Mouse (Mus musculus): ENCODE measurements around the gene Olfr202. TPM values are rescaled to one million over a fixed set of nuclear protein-coding genes. Genes with fewer than 3 reads are reported as not detected.
"Not testable (repeated sequence)": the region's sequence is repeated elsewhere in the genome, so short reads cannot be mapped to it uniquely, and the experiment has no call there.

Olfr202 gene
- total RNA-seq (2018; cell fraction: chromatin; rRNA removed) = not detected
- not detected for total RNA-seq (2018; cell fraction: cytosol; rRNA removed)
- total RNA-seq (2018; cell fraction: nucleus; rRNA removed) = not detected
- polyA plus RNA-seq (2018) = not detected in 3 replicates

GRCm38 (mm10) chr16:59286693-59287092 is at the start of gene Olfr202:
TSS of gene Olfr202 (minus strand) at chr16:59286793.
- whole genome bisulfite sequencing (ENCODE audit: missing documents) = 80% methylated on average over 1 of the region's 1 CpGs
- no peak within 1 kb of the TSS for H3K27ac ChIP-seq
- H3K36me3 ChIP-seq (ENCODE audit: inconsistent target) = no peaks in the 10 kb centered on the region
- H3K79me2 ChIP-seq (ENCODE audit: inconsistent target) = no peaks in the 10 kb centered on the region
- no peak within 1 kb of the TSS for H3K4me3 ChIP-seq (ENCODE audit: inconsistent target)

DNA sequence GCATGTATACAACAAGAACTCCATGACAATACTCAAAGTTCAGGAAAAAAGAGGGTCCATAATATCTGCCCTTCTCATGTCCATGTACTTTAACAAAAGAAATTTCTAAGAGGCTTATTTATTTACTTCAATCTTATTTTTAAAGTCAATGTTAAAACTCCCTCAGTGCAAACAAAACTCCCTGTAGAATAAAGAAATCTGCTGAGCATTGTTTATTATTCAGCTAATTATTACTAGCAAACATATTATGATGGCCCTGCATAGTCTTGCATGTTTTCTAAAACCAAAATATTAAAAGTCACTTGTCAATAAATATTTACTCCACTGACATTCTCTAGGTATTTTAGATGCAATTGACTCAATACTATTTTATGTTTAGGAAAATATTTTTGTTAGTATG is 44.4 kb upstream of the Olfr202 start, which contains the start of gene Olfr205:
Olfr205 (minus strand) TSS at position 101 of the 400 bp plus-strand sequence.
- no peak within 1 kb of the TSS for H3K27ac ChIP-seq
- H3K79me2 ChIP-seq (ENCODE audit: inconsistent target) = no peaks in the 10 kb centered on the region
- no peaks in the 10 kb centered on the region for H3K36me3 ChIP-seq (ENCODE audit: inconsistent target)
- H3K4me3 ChIP-seq (ENCODE audit: inconsistent target) = no peak within 1 kb of the TSS

DNA sequence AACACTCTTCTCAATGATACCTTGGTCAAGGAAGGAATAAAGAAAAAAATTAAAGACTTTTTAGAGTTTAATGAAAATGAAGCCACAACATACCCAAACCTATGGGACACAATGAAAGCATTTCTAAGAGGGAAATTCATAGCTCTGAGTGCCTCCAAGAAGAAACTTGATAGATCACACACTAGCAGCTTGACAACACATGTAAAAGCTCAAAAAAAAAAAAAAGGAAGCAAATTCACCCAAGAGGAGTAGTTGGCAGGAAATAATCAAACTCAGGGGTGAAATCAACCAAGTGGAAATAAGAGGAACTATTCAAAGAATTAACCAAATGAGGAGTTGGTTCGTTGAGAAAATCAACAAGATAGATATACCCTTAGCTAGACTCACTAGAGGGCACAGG is 36.7 kb upstream of the Olfr202 start:
- not testable (repeated sequence) for H3K4me3 ChIP-seq (ENCODE audit: inconsistent target); H3K27ac ChIP-seq; H3K79me2 ChIP-seq (ENCODE audit: inconsistent target); H3K36me3 ChIP-seq (ENCODE audit: inconsistent target)
- WGBS (ENCODE audit: missing documents) = 60% methylated on average over 1 of the region's 1 CpGs

GRCm38 (mm10) chr16:59318148-59318547 is 31.6 kb upstream of the Olfr202 start, which contains the start of gene Olfr204:
TSS of gene Olfr204 (minus strand) at chr16:59318248.
- Histone ChIP-seq H3K79me2 (ENCODE audit: inconsistent target) (no peaks in the 10 kb centered on the region), H3K4me3 (ENCODE audit: inconsistent target) (no peak within 1 kb of the TSS)

GRCm38 (mm10) chr16:59298581-59298980 is 12.0 kb upstream of the Olfr202 start, which contains the start of gene Olfr203:
TSS of gene Olfr203 (plus strand) at chr16:59298881.
- H3K27ac ChIP-seq = no peak within 1 kb of the TSS
- 77% methylated on average over 2 of the region's 2 CpGs for WGBS (ENCODE audit: missing documents)
- no peak within 1 kb of the TSS for H3K4me3 ChIP-seq (ENCODE audit: inconsistent target)
- H3K36me3 ChIP-seq (ENCODE audit: inconsistent target) = no peaks in the 10 kb centered on the region
- no peaks in the 10 kb centered on the region for H3K79me2 ChIP-seq (ENCODE audit: inconsistent target)

More at GRCm38 (mm10) chr16:59318148-59318547, 31.6 kb upstream of the Olfr202 start, which contains the start of gene Olfr204:
- H3K36me3 ChIP-seq (ENCODE audit: inconsistent target) = no peaks in the 10 kb centered on the region
- no peak within 1 kb of the TSS for H3K27ac ChIP-seq

GRCm38 (mm10) chr16:59287576-59287975 is 983 bp upstream of the Olfr202 start:
- H3K79me2 ChIP-seq (ENCODE audit: inconsistent target); H3K27ac ChIP-seq; H3K36me3 ChIP-seq (ENCODE audit: inconsistent target); H3K4me3 ChIP-seq (ENCODE audit: inconsistent target): not testable (repeated sequence)
- 62% methylated on average over 9 of the region's 9 CpGs for whole genome bisulfite sequencing (ENCODE audit: missing documents)

GRCm38 (mm10) chr16:59283476-59283875 is 3.1 kb downstream of the Olfr202 start:
- no peaks in the 10 kb centered on the region for H3K36me3 ChIP-seq (ENCODE audit: inconsistent target)
- no peaks in the 10 kb centered on the region for H3K79me2 ChIP-seq (ENCODE audit: inconsistent target)
- WGBS (ENCODE audit: missing documents) = 60% methylated on average over 1 of the region's 1 CpGs
- no peak overlapping the region for H3K4me3 ChIP-seq (ENCODE audit: inconsistent target)
- H3K27ac ChIP-seq = no peak overlapping the region

DNA sequence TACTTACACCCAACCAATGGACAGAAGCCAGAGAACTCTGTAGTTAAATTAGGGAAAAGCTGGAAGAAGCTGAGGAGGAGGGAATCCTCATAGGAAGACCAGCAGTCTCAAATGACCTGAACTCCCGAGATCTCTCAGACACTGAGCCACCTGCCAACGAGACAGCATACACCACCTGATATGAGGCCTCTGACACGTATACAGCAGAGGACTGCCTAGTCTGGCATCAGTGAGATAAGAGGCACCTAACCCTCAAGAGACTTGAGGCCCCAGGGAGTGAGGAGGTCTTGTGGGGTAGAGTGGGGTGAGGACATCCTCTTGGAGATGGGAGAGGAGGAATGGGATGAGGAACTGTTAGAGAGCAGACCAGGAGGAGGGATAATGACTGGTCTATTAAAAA is 6.1 kb downstream of the Olfr202 start:
- no peaks in the 10 kb centered on the region for H3K36me3 ChIP-seq (ENCODE audit: inconsistent target)
- H3K4me3 ChIP-seq (ENCODE audit: inconsistent target) = no peak overlapping the region
- no peaks in the 10 kb centered on the region for H3K79me2 ChIP-seq (ENCODE audit: inconsistent target)
- 62% methylated on average over 3 of the region's 3 CpGs for WGBS (ENCODE audit: missing documents)
- H3K27ac ChIP-seq = no peak overlapping the region

- H3K4me3 ChIP-seq (ENCODE audit: inconsistent target); H3K36me3 ChIP-seq (ENCODE audit: inconsistent target); H3K27ac ChIP-seq; H3K79me2 ChIP-seq (ENCODE audit: inconsistent target): not testable (repeated sequence)
- WGBS (ENCODE audit: missing documents) = 85% methylated on average over 4 of the region's 4 CpGs
Measured at GRCm38 (mm10) chr16:59272532-59272931, 14.1 kb downstream of the Olfr202 start, which contains the start of gene Olfr201. TSS of gene Olfr201 (minus strand) at chr16:59272632.

GRCm38 (mm10) chr16:59269097-59269496 is 17.5 kb downstream of the Olfr202 start:
- 68% methylated on average over 4 of the region's 4 CpGs for WGBS (ENCODE audit: missing documents)
- not testable (repeated sequence) for H3K4me3 ChIP-seq (ENCODE audit: inconsistent target); H3K79me2 ChIP-seq (ENCODE audit: inconsistent target); H3K36me3 ChIP-seq (ENCODE audit: inconsistent target); H3K27ac ChIP-seq

DNA sequence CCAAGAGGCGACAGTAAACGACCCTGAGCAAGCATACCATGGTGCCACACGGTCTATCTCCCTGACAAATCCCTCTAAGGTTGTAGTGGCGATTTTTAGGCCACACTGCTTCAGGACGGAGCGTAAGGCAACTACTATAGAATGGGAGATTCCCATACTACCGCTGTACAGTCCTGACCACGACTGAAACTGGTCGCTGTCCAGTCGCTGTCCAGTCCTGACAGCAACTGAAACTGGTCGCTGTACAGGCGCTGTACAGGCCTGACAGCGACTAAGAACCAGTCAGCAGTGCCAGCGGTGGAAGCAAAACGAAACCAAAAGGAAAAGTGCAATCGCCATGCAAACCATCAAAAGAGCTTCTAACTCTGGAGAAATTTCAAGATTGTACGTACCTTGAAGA is 36.9 kb downstream of the Olfr202 start:
- Histone ChIP-seq H3K79me2 (ENCODE audit: inconsistent target) (no peaks in the 10 kb centered on the region), H3K4me3 (ENCODE audit: inconsistent target) (no peak overlapping the region), H3K27ac (no peak overlapping the region), H3K36me3 (ENCODE audit: inconsistent target) (no peaks in the 10 kb centered on the region)
- 89% methylated on average over 17 of the region's 17 CpGs for WGBS (ENCODE audit: missing documents)

Other genes starting within 250 kb of the Olfr202 start
- not detected in 3 replicates for gene Olfr187, start 247.0 kb downstream of the Olfr202 start, polyA plus RNA-seq (2018)
- not detected in 3 replicates for gene Olfr190, start 208.8 kb downstream of the Olfr202 start, polyA plus RNA-seq (2018)
- not detected in 3 replicates for gene Olfr191, start 197.0 kb downstream of the Olfr202 start, polyA plus RNA-seq (2018)
- gene Olfr193, start 174.9 kb downstream of the Olfr202 start, polyA plus RNA-seq (2018) = not detected in 3 replicates
- not detected in 3 replicates for gene Olfr194, start 165.7 kb downstream of the Olfr202 start, polyA plus RNA-seq (2018)
- not detected in 3 replicates for gene Olfr195, start 139.7 kb downstream of the Olfr202 start, polyA plus RNA-seq (2018)
- gene Olfr196, start 116.3 kb downstream of the Olfr202 start, polyA plus RNA-seq (2018) = not detected in 3 replicates
- not detected in 3 replicates for gene Olfr198, start 83.3 kb downstream of the Olfr202 start, polyA plus RNA-seq (2018)
- gene Olfr199, start 67.0 kb downstream of the Olfr202 start, polyA plus RNA-seq (2018) = not detected in 3 replicates
- not detected in 3 replicates for gene Olfr201, start 14.2 kb downstream of the Olfr202 start, polyA plus RNA-seq (2018)
- not detected in 3 replicates for gene Olfr203, start 12.1 kb upstream of the Olfr202 start, polyA plus RNA-seq (2018)
- not detected in 3 replicates for gene Olfr204, start 31.5 kb upstream of the Olfr202 start, polyA plus RNA-seq (2018)
- gene Olfr205, start 44.3 kb upstream of the Olfr202 start, polyA plus RNA-seq (2018) = not detected in 3 replicates
- not detected in 3 replicates for gene Olfr206, start 62.5 kb upstream of the Olfr202 start, polyA plus RNA-seq (2018)
- not detected in 3 replicates for gene Olfr209, start 77.2 kb upstream of the Olfr202 start, polyA plus RNA-seq (2018)
- not detected in 3 replicates for gene Gabrr3, start 120.5 kb upstream of the Olfr202 start, polyA plus RNA-seq (2018)
- gene Riox2, start 185.0 kb upstream of the Olfr202 start, polyA plus RNA-seq (2018) = 16.2 to 32.5 TPM (median 30.8 TPM) in 3 replicates

Data from macrophage (primary cell).